Mouse (Mus musculus) heart, postnatal 0 days (tissue): ENCODE results near the gene Gfer.

Experiments
- CTCF ChIP-seq: IDR thresholded peaks from 2 replicates; pipeline ENCODE4 v1.5.1; 2016; ENCODE audit warnings: antibody characterized with exemption, control low read depth, low read depth
- EP300 ChIP-seq: IDR thresholded peaks from 2 replicates; pipeline ENCODE4 v1.6.1; 2016; ENCODE audit warnings: antibody characterized with exemption, low read depth

DNA sequence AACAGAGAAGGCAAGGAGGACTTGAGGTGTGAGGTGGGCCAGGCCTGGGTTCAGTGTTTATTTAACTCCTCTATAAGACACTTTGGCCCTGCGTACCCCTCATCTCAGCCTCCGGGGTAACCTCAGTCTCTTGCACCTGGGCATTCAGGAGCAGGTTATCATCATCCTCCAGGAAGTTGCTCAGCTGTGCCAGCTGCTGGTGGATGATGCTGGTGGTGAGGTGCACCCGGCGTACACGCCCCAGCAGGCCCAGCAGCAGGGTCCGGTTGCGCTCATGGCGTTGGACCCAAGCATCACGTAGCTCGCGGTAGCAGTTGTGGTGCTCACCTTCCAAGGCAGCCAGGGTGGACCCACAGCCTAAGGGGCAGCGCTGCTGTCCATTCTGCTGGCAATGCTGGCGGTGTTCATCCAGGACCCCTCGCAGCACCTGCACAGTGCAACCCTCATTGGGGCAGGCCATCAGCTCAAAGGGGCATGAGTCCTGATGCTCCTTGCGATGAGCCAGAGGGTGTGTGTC is 20.3 kb upstream of the Gfer start:
- no peak for TF ChIP-seq CTCF
- TF ChIP-seq EP300, result no peak
